In genomic region chr7:114672697-114673096, GRCm38 (mm10) we compare ENCODE assay signal across 8 mouse cellular contexts. TPM values are rescaled to one million over a fixed set of nuclear protein-coding genes. Genes with fewer than 3 reads are reported as not detected.
DNase-seq lines count a peak whose midpoint lies in the region; ATAC-seq lines count a peak whose summit lies in the region.
"Had no signal": no experiment of that assay in that cellular context is flagged by ENCODE, and none has a peak within 500 bp of the region (broad histone marks: within the 10 kb centered on the region; RNA-seq: fewer than 3 reads in every experiment).

No protein-coding gene starts in this region.

- H3K4me2 ChIP-seq in intestine, embryonic 14.5 days (ENCODE audit: low read length), result no peak overlapping the region
- no peak overlapping the region for H3K4me2 ChIP-seq in intestine, embryonic 16.5 days (ENCODE audit: low read depth, low read length)
- H3K4me2 ChIP-seq: embryonic facial prominence, embryonic 15.5 days had no signal

- no peak overlapping the region for H3K27ac ChIP-seq in intestine, embryonic 14.5 days (ENCODE audit: low read depth)
- no peak overlapping the region for H3K27ac ChIP-seq in intestine, embryonic 16.5 days (ENCODE audit: low read length)
- H3K27ac ChIP-seq: embryonic facial prominence, embryonic 15.5 days had no signal

- H3K9me3 ChIP-seq in intestine, embryonic 14.5 days (ENCODE audit: control insufficient read depth, low read length), result no peaks in the 10 kb centered on the region
- H3K9me3 ChIP-seq in intestine, embryonic 16.5 days (ENCODE audit: control insufficient read depth, low read length), result no peaks in the 10 kb centered on the region
- H3K9me3 ChIP-seq: embryonic facial prominence, embryonic 15.5 days had no signal

- no peaks in the 10 kb centered on the region for H3K27me3 ChIP-seq in intestine, embryonic 14.5 days (replicated peaks; ENCODE audit: control insufficient read depth, insufficient read depth, low read length)
- no peaks in the 10 kb centered on the region for H3K27me3 ChIP-seq in intestine, embryonic 16.5 days (replicated peaks; ENCODE audit: control insufficient read depth, insufficient read depth, low read length)
- H3K27me3 ChIP-seq: embryonic facial prominence, embryonic 15.5 days had no signal

- H3K9ac ChIP-seq in intestine, embryonic 14.5 days (ENCODE audit: low read length), result no peak overlapping the region
- H3K9ac ChIP-seq in intestine, embryonic 16.5 days (ENCODE audit: low read depth, low read length), result no peak overlapping the region
- H3K9ac ChIP-seq: embryonic facial prominence, embryonic 15.5 days had no signal

- ATAC-seq in intestine, embryonic 14.5 days (replicated peaks; ENCODE audit: low FRiP score, low TSS enrichment, low read depth), result no peak
- ATAC-seq in intestine, embryonic 16.5 days, result no peak
- ATAC-seq in erythroblast, adult 5-6 weeks (replicated peaks; ENCODE audit: low FRiP score, poor library complexity, severe bottlenecking), result no peak

- H3K4me3 ChIP-seq in intestine, embryonic 14.5 days (ENCODE audit: low read depth, low read length), result no peak overlapping the region
- no peak overlapping the region for H3K4me3 ChIP-seq in intestine, embryonic 16.5 days (ENCODE audit: low read length)
- H3K4me3 ChIP-seq: embryonic facial prominence, embryonic 15.5 days had no signal

- H3K36me3 ChIP-seq in intestine, embryonic 14.5 days (ENCODE audit: control insufficient read depth, insufficient read depth, low read length), result no peaks in the 10 kb centered on the region
- H3K36me3 ChIP-seq in intestine, embryonic 16.5 days (ENCODE audit: control insufficient read depth, insufficient read depth, low read length), result no peaks in the 10 kb centered on the region
- H3K36me3 ChIP-seq: embryonic facial prominence, embryonic 15.5 days had no signal

- no peaks in the 10 kb centered on the region for H3K4me1 ChIP-seq in intestine, embryonic 14.5 days (replicated peaks; ENCODE audit: control insufficient read depth, insufficient read depth, low read length)
- no peaks in the 10 kb centered on the region for H3K4me1 ChIP-seq in intestine, embryonic 16.5 days (ENCODE audit: control insufficient read depth, insufficient read depth, low read length)
- H3K4me1 ChIP-seq: embryonic facial prominence, embryonic 15.5 days had no signal

- DNase-seq in intestine, embryonic 14.5 days (ENCODE audit: low spot score), result peak; percentile 55
- DNase-seq in right cerebral cortex, adult 2 months (ENCODE audit: low spot score in 2 of 2), result peak; percentile 4 to 8
- no peak for DNase-seq in right cerebral cortex, postnatal 4 days
- DNase-seq in brain, embryonic 18.5 days (ENCODE audit: low read depth, low spot score), result peak; percentile 12
- DNase-seq in telencephalon, adult 2 months (ENCODE audit: low read depth, low spot score), result peak; percentile 31

- 36% methylated on average over 2 of the region's 2 CpGs for WGBS in intestine, embryonic 14.5 days
- 27% methylated on average over 2 of the region's 2 CpGs for WGBS in intestine, embryonic 16.5 days

RNA-seq across cellular contexts. Expression of gene Calca, which starts 36.5 kb away (rescaled TPM):
- 1.2 and 2.4 TPM in 2 replicates for polyA plus RNA-seq in intestine, embryonic 14.5 days (2014; fragmentation: Nextera tagmentation; extraction: Ambion mirVana)
- polyA plus RNA-seq in intestine, embryonic 16.5 days (2015; fragmentation: Nextera tagmentation; extraction: Ambion mirVana), result 1.5 TPM in 2 replicates
- total RNA-seq in erythroblast, adult 5-6 weeks (2015; ENCODE audit: low replicate concordance), result not detected in 2 replicates
- total RNA-seq in erythroblast, adult 5-6 weeks (2017; ENCODE audit: low replicate concordance), result not detected in 2 replicates

RNA-seq across cellular contexts. Expression of gene Calcb, which starts 45.7 kb away (rescaled TPM):
- 1.3 and 2.0 TPM in 2 replicates for polyA plus RNA-seq in intestine, embryonic 14.5 days (2014; fragmentation: Nextera tagmentation; extraction: Ambion mirVana)
- polyA plus RNA-seq in intestine, embryonic 16.5 days (2015; fragmentation: Nextera tagmentation; extraction: Ambion mirVana), result 2.9 and 3.4 TPM in 2 replicates
- not detected in 2 replicates for total RNA-seq in erythroblast, adult 5-6 weeks (2015; ENCODE audit: low replicate concordance)
- total RNA-seq in erythroblast, adult 5-6 weeks (2017; ENCODE audit: low replicate concordance), result not detected in 2 replicates
